14 mouse cellular contexts compared by ENCODE assay signal in the genomic region with DNA sequence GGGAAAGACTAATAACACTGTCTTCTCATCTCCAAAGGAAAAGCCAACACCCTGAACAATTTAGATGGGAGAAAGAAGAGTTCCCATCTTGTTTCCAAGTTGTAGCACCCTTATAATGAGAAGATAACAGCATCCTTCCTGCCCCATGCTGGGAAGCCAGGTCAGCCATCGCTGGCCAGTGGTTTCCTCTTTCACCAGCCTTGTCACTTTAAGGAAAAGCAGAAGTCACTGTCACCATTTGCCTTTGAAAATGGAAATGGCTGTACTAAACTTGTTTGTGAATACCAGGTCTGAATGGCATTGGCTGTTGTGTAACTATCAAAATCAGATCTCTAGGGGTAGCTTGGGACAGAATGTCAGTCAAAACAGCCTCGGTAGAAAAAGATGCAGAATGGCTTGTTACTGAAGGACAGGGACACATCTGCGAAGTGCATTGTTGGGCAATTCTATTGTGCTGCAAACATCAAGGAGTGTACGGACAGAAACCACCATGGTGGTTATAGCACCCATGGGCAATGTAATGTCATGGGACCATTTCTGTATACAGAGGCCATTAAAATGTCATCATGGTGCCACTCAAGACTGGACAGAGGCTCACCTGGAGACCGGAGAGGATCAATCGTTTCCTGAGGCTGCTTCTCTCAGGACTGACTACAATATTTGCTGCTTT. TPM values are rescaled to one million over a fixed set of nuclear protein-coding genes. Genes with fewer than 3 reads are reported as not detected.
"Had no signal": no experiment of that assay in that cellular context is flagged by ENCODE, and none has a peak within 500 bp of the region (broad histone marks: within the 10 kb centered on the region; RNA-seq: fewer than 3 reads in every experiment).

No protein-coding gene starts in this region.

- H3K27me3 ChIP-seq: liver, embryonic 12.5 days; lung, embryonic 15.5 days; midbrain, embryonic 15.5 days had no signal

- H3K36me3 ChIP-seq: limb, embryonic 10.5 days; liver, embryonic 12.5 days; lung, embryonic 15.5 days; midbrain, embryonic 15.5 days had no signal

- H3K27ac ChIP-seq: kidney, postnatal 0 days; left cerebral cortex, adult 2 months; limb, embryonic 10.5 days; liver, embryonic 12.5 days; lung, embryonic 15.5 days; midbrain, embryonic 15.5 days had no signal

- ATAC-seq: liver, embryonic 12.5 days; midbrain, embryonic 15.5 days had no signal

- DNase-seq: kidney, adult 11 months; kidney, adult 9 months; lung, postnatal 14 days; thymus, adult 18-20 months; thymus, postnatal 14 days had no signal

- H3K4me2 ChIP-seq: liver, embryonic 12.5 days; lung, embryonic 15.5 days; midbrain, embryonic 11.5 days; midbrain, embryonic 15.5 days had no signal

- H3K9me3 ChIP-seq: limb, embryonic 10.5 days; liver, embryonic 12.5 days; lung, embryonic 15.5 days; midbrain, embryonic 15.5 days had no signal

- H3K9ac ChIP-seq: liver, embryonic 12.5 days; lung, embryonic 15.5 days; midbrain, embryonic 15.5 days had no signal

- H3K4me3 ChIP-seq: left cerebral cortex, adult 2 months; limb, embryonic 10.5 days; liver, embryonic 12.5 days; lung, embryonic 15.5 days; midbrain, embryonic 15.5 days had no signal

RNA-seq across cellular contexts. Expression of gene Slc44a3, which starts 47.8 kb away (rescaled TPM):
- total RNA-seq: layer of hippocampus, postnatal 25 days; left cerebral cortex, adult 2 months; left cerebral cortex, postnatal 14 days had no signal
